Mouse (Mus musculus) inflammation-experienced regulatory T-cells, adult 16 weeks (primary cell): Measurements from ENCODE around the gene Oog3. TPM values are rescaled to one million over a fixed set of nuclear protein-coding genes. Genes with fewer than 3 reads are reported as not detected.

Experiments
- polyA plus RNA-seq: library from polyadenylated mRNA; unstranded; fragments of 100-300 nt; shearing (Covaris generic); gene quantifications from one replicate; pipeline ENCODE4 v1.2.1, GENCODE M21; 2017

Gene Oog3
- polyA plus RNA-seq = not detected

GRCm38 (mm10) chr4:144162563-144162962 lies at the start of gene Oog3:
TSS of gene Oog3 (minus strand) at chr4:144162663.

GRCm38 (mm10) chr4:144190419-144190818 lies 28.0 kb upstream of the Oog3 start, which contains the start of gene Oog2:
TSS of gene Oog2 (plus strand) at chr4:144190719.

Other genes with a start within 250 kb of the Oog3 start
- not detected for gene Pramef25, start 211.6 kb downstream of the Oog3 start, polyA plus RNA-seq
- not detected for gene Gm13101, start 195.7 kb downstream of the Oog3 start, polyA plus RNA-seq
- not detected for gene Pramef17, start 168.3 kb downstream of the Oog3 start, polyA plus RNA-seq
- gene Pramel4, start 103.5 kb downstream of the Oog3 start, polyA plus RNA-seq = 0.12 TPM
- not detected for gene Gm13102, start 56.2 kb downstream of the Oog3 start, polyA plus RNA-seq
- gene Oog2, start 28.1 kb upstream of the Oog3 start, polyA plus RNA-seq = not detected
- gene C87977, start 50.7 kb upstream of the Oog3 start, polyA plus RNA-seq = not detected
- not detected for gene Pramel5, start 117.8 kb upstream of the Oog3 start, polyA plus RNA-seq
- not detected for gene Gm13128, start 167.6 kb upstream of the Oog3 start, polyA plus RNA-seq
- 0.13 TPM for gene Gm13119, start 195.3 kb upstream of the Oog3 start, polyA plus RNA-seq
- gene Pramef20, start 215.3 kb upstream of the Oog3 start, polyA plus RNA-seq = not detected
- not detected for gene Pramef12, start 245.8 kb upstream of the Oog3 start, polyA plus RNA-seq